Mouse (Mus musculus): ENCODE data around the gene 1700003F12Rik.

DNA sequence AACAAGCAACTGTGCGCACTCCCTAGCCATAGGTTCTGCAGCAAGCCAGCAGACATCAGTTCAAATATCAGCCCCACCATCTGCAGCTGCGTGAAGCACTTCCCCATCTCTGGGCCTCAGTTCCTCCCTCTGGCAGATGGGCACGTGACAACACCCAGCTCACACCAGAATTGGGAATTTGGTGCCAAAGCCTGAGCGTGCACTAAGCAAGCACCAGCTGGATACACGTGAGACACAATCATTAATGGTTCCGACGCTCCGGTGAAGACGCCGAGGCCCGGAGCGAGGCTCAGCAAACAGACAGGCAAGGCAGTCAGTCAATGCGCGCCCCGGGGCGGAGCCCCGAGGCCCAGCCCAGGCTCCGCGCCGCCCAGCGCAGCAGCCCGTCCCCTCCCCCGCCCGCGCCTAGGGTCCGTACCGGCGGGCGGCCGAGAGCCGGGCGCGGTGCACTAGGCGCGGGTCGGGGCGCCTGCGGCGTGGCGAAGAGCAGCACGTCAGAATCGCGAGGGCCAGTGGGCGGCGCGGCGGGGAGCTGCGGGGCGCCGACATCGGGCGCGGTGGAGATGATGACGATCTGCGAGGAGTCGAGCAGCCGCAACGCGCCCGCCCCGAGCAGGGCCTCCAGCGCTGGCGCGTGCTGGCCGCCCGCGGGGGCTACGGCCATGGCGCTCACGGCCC lies 22.3 kb downstream of the 1700003F12Rik start:
- TF ChIP-seq CTCF (conservative IDR thresholded peaks at IDR 0.05; ENCODE audit: insufficient read depth, insufficient read length, low read depth, low read length) (no peak), POLR2A (IDR thresholded peaks at IDR 0.05; ENCODE audit: low read depth, low read length) (no peak)
